Mouse (Mus musculus): ENCODE data around the gene Ralbp1. TPM values are rescaled to one million over a fixed set of nuclear protein-coding genes. Genes with fewer than 3 reads are reported as not detected.

The Ralbp1 gene
- polyA plus RNA-seq, 1 experiment from 2014 or later, result 47.8 TPM

GRCm38 (mm10) chr17:65906895-65907401 is 21.4 kb upstream of the Ralbp1 start:
- Histone ChIP-seq H3K4me3 (ENCODE audit: low read depth, low read length) (no peak overlapping the region), H3K36me3 (replicated peaks; ENCODE audit: control insufficient read depth, insufficient read depth, low read depth, low read length) (no peaks in the 10 kb centered on the region), H3K27ac (replicated peaks; ENCODE audit: low read depth, low read length) (no peak overlapping the region), H3K9ac (replicated peaks; ENCODE audit: low read length) (no peak overlapping the region), H3K4me1 (ENCODE audit: control insufficient read depth, insufficient read depth, low read length) (no peaks in the 10 kb centered on the region), H3K9me3 (replicated peaks; ENCODE audit: control insufficient read depth, low read length) (no peaks in the 10 kb centered on the region), H3K4me2 (ENCODE audit: low read depth, low read length) (no peak overlapping the region; the same call in 1 of the 2 replicates), H3K27me3 (ENCODE audit: control insufficient read depth, insufficient read depth, low read length) (no peaks in the 10 kb centered on the region)
- 60% methylated on average over 11 of the region's 11 CpGs for WGBS
- peak; percentile 47; the same call in 1 of the 2 replicates for ATAC-seq (replicated peaks; ENCODE audit: insufficient number of reproducible peaks, low FRiP score, low TSS enrichment, low read depth)
- DNase-seq (ENCODE audit: low spot score), result no peak

- Histone ChIP-seq H3K9ac (replicated peaks; ENCODE audit: low read length) (no peak overlapping the region), H3K4me2 (ENCODE audit: low read depth, low read length) (no peak overlapping the region), H3K27me3 (ENCODE audit: control insufficient read depth, insufficient read depth, low read length) (no peaks in the 10 kb centered on the region), H3K9me3 (replicated peaks; ENCODE audit: control insufficient read depth, low read length) (no peaks in the 10 kb centered on the region), H3K4me1 (ENCODE audit: control insufficient read depth, insufficient read depth, low read length) (no peaks in the 10 kb centered on the region), H3K27ac (replicated peaks; ENCODE audit: low read depth, low read length) (no peak overlapping the region), H3K4me3 (ENCODE audit: low read depth, low read length) (no peak overlapping the region), H3K36me3 (replicated peaks; ENCODE audit: control insufficient read depth, insufficient read depth, low read depth, low read length) (no peaks in the 10 kb centered on the region)
- DNase-seq (ENCODE audit: low spot score), result no peak
- no peak for ATAC-seq (replicated peaks; ENCODE audit: insufficient number of reproducible peaks, low FRiP score, low TSS enrichment, low read depth)
- 40% methylated on average over 11 of the region's 12 CpGs for WGBS
Measured at GRCm38 (mm10) chr17:65906313-65906894, 20.8 kb upstream of the Ralbp1 start.

- WGBS, result 74% methylated on average over 14 of the region's 14 CpGs
- Histone ChIP-seq H3K27me3 (ENCODE audit: control insufficient read depth, insufficient read depth, low read length) (no peaks in the 10 kb centered on the region), H3K4me1 (ENCODE audit: control insufficient read depth, insufficient read depth, low read length) (no peaks in the 10 kb centered on the region), H3K4me2 (ENCODE audit: low read depth, low read length) (no peak overlapping the region), H3K9me3 (replicated peaks; ENCODE audit: control insufficient read depth, low read length) (no peaks in the 10 kb centered on the region), H3K4me3 (ENCODE audit: low read depth, low read length) (no peak overlapping the region), H3K9ac (replicated peaks; ENCODE audit: low read length) (no peak overlapping the region), H3K27ac (replicated peaks; ENCODE audit: low read depth, low read length) (no peak overlapping the region), H3K36me3 (replicated peaks; ENCODE audit: control insufficient read depth, insufficient read depth, low read depth, low read length) (no peaks in the 10 kb centered on the region)
- no peak for ATAC-seq (replicated peaks; ENCODE audit: insufficient number of reproducible peaks, low FRiP score, low TSS enrichment, low read depth)
- DNase-seq (ENCODE audit: low spot score), result no peak
Measured at GRCm38 (mm10) chr17:65905241-65905640, 19.6 kb upstream of the Ralbp1 start.

- no peak overlapping the region for H3K9ac ChIP-seq (replicated peaks; ENCODE audit: low read length)
- no peaks in the 10 kb centered on the region for H3K4me1 ChIP-seq (ENCODE audit: control insufficient read depth, insufficient read depth, low read length)
- no peak overlapping the region for H3K27ac ChIP-seq (replicated peaks; ENCODE audit: low read depth, low read length)
- ATAC-seq (replicated peaks; ENCODE audit: insufficient number of reproducible peaks, low FRiP score, low TSS enrichment, low read depth) (no peak), DNase-seq (ENCODE audit: low spot score) (no peak)
- 94% methylated on average over 8 of the region's 8 CpGs for WGBS
- H3K4me2 ChIP-seq (ENCODE audit: low read depth, low read length), result no peak overlapping the region
- no peaks in the 10 kb centered on the region for H3K36me3 ChIP-seq (replicated peaks; ENCODE audit: control insufficient read depth, insufficient read depth, low read depth, low read length)
- H3K4me3 ChIP-seq (ENCODE audit: low read depth, low read length), result no peak overlapping the region
- H3K27me3 ChIP-seq (ENCODE audit: control insufficient read depth, insufficient read depth, low read length), result no peaks in the 10 kb centered on the region
- H3K9me3 ChIP-seq (replicated peaks; ENCODE audit: control insufficient read depth, low read length), result no peaks in the 10 kb centered on the region
Measured at GRCm38 (mm10) chr17:65903826-65904225, 18.2 kb upstream of the Ralbp1 start.

- Histone ChIP-seq H3K27ac (replicated peaks; ENCODE audit: low read depth, low read length) (no peak overlapping the region), H3K27me3 (ENCODE audit: control insufficient read depth, insufficient read depth, low read length) (no peaks in the 10 kb centered on the region), H3K9ac (replicated peaks; ENCODE audit: low read length) (no peak overlapping the region), H3K4me1 (ENCODE audit: control insufficient read depth, insufficient read depth, low read length) (no peaks in the 10 kb centered on the region), H3K36me3 (replicated peaks; ENCODE audit: control insufficient read depth, insufficient read depth, low read depth, low read length) (no peaks in the 10 kb centered on the region), H3K9me3 (replicated peaks; ENCODE audit: control insufficient read depth, low read length) (no peaks in the 10 kb centered on the region), H3K4me2 (ENCODE audit: low read depth, low read length) (no peak overlapping the region), H3K4me3 (ENCODE audit: low read depth, low read length) (no peak overlapping the region)
- 100% methylated on average over 1 of the region's 1 CpGs for WGBS
- ATAC-seq (replicated peaks; ENCODE audit: insufficient number of reproducible peaks, low FRiP score, low TSS enrichment, low read depth) (no peak), DNase-seq (ENCODE audit: low spot score) (no peak)
Measured at GRCm38 (mm10) chr17:65903011-65903410, 17.4 kb upstream of the Ralbp1 start.

- Histone ChIP-seq H3K9me3 (replicated peaks; ENCODE audit: control insufficient read depth, low read length) (no peaks in the 10 kb centered on the region), H3K4me2 (ENCODE audit: low read depth, low read length) (no peak overlapping the region), H3K9ac (replicated peaks; ENCODE audit: low read length) (no peak overlapping the region), H3K4me3 (ENCODE audit: low read depth, low read length) (no peak overlapping the region), H3K27me3 (ENCODE audit: control insufficient read depth, insufficient read depth, low read length) (no peaks in the 10 kb centered on the region), H3K4me1 (ENCODE audit: control insufficient read depth, insufficient read depth, low read length) (no peaks in the 10 kb centered on the region), H3K36me3 (replicated peaks; ENCODE audit: control insufficient read depth, insufficient read depth, low read depth, low read length) (no peaks in the 10 kb centered on the region), H3K27ac (replicated peaks; ENCODE audit: low read depth, low read length) (no peak overlapping the region)
- no peak for ATAC-seq (replicated peaks; ENCODE audit: insufficient number of reproducible peaks, low FRiP score, low TSS enrichment, low read depth)
- DNase-seq (ENCODE audit: low spot score), result no peak
- 83% methylated on average over 6 of the region's 6 CpGs for WGBS
Measured at GRCm38 (mm10) chr17:65902281-65902680, 16.7 kb upstream of the Ralbp1 start.

DNA sequence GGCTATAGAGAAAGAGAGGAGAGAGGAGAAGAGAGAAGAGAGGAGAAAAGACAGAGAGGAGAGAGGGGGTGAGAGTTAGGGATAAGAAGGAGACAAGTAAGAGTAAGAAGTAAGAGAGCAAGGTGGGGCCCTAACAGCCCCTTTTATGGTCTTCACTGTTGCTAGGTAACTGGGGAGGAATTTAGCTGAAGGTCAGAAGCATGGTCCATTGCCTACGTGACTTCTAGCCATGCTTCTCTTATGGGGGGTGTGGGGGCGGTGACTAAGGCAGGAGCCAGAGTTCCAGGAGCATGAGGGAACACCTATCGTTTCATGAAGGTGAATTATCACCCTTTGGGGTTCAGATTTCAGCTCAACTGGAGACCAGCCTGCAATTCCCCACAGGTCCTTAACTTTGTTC is 10.4 kb upstream of the Ralbp1 start:
- Histone ChIP-seq H3K4me2 (ENCODE audit: low read depth, low read length) (no peak overlapping the region), H3K27ac (replicated peaks; ENCODE audit: low read depth, low read length) (no peak overlapping the region), H3K9me3 (replicated peaks; ENCODE audit: control insufficient read depth, low read length) (no peaks in the 10 kb centered on the region), H3K9ac (replicated peaks; ENCODE audit: low read length) (no peak overlapping the region), H3K4me3 (ENCODE audit: low read depth, low read length) (no peak overlapping the region), H3K27me3 (ENCODE audit: control insufficient read depth, insufficient read depth, low read length) (no peaks in the 10 kb centered on the region), H3K36me3 (replicated peaks; ENCODE audit: control insufficient read depth, insufficient read depth, low read depth, low read length) (no peaks in the 10 kb centered on the region), H3K4me1 (ENCODE audit: control insufficient read depth, insufficient read depth, low read length) (no peaks in the 10 kb centered on the region)
- WGBS, result 69% methylated on average over 3 of the region's 3 CpGs
- DNase-seq (ENCODE audit: low spot score) (no peak), ATAC-seq (replicated peaks; ENCODE audit: insufficient number of reproducible peaks, low FRiP score, low TSS enrichment, low read depth) (no peak)

- H3K4me1 ChIP-seq (ENCODE audit: control insufficient read depth, insufficient read depth, low read length), result no peaks in the 10 kb centered on the region
- no peak overlapping the region for H3K9ac ChIP-seq (replicated peaks; ENCODE audit: low read length)
- no peak overlapping the region for H3K4me3 ChIP-seq (ENCODE audit: low read depth, low read length)
- WGBS, result 81% methylated on average over 5 of the region's 5 CpGs
- H3K36me3 ChIP-seq (replicated peaks; ENCODE audit: control insufficient read depth, insufficient read depth, low read depth, low read length), result no peaks in the 10 kb centered on the region
- no peak for DNase-seq (ENCODE audit: low spot score)
- no peak overlapping the region for H3K27ac ChIP-seq (replicated peaks; ENCODE audit: low read depth, low read length)
- no peaks in the 10 kb centered on the region for H3K27me3 ChIP-seq (ENCODE audit: control insufficient read depth, insufficient read depth, low read length)
- no peak overlapping the region for H3K4me2 ChIP-seq (ENCODE audit: low read depth, low read length)
- no peak for ATAC-seq (replicated peaks; ENCODE audit: insufficient number of reproducible peaks, low FRiP score, low TSS enrichment, low read depth)
- H3K9me3 ChIP-seq (replicated peaks; ENCODE audit: control insufficient read depth, low read length), result no peaks in the 10 kb centered on the region
Measured at GRCm38 (mm10) chr17:65889476-65889875, 3.9 kb upstream of the Ralbp1 start.
